Mouse (Mus musculus): ENCODE results near the gene Misp. TPM values are rescaled to one million over a fixed set of nuclear protein-coding genes. Genes with fewer than 3 reads are reported as not detected.

Misp gene
- polyA plus RNA-seq, 1 experiment from 2014 or later = 2.5 TPM

- no peak for ATAC-seq (ENCODE audit: insufficient number of reproducible peaks, insufficient read depth, low FRiP score, low TSS enrichment, low read depth)
- peak overlapping the region; percentile 99 for H3K4me3 ChIP-seq
- H3K27me3 ChIP-seq = no peaks in the 10 kb centered on the region
- peak overlapping the region; percentile 99 for H3K4me2 ChIP-seq
- peak overlapping the region; percentile 71 for H3K27ac ChIP-seq
- H3K9ac ChIP-seq = peak overlapping the region; percentile 99
- peaks cover 62% of the 10 kb centered on the region for H3K36me3 ChIP-seq
- H3K4me1 ChIP-seq = peaks cover 56% of the 10 kb centered on the region
- WGBS = 18% methylated on average over 4 of the region's 4 CpGs
- H3K9me3 ChIP-seq = no peaks in the 10 kb centered on the region
These were observed 36.6 kb downstream of the Misp start for GRCm38 (mm10) chr10:79857452-79857811.

DNA sequence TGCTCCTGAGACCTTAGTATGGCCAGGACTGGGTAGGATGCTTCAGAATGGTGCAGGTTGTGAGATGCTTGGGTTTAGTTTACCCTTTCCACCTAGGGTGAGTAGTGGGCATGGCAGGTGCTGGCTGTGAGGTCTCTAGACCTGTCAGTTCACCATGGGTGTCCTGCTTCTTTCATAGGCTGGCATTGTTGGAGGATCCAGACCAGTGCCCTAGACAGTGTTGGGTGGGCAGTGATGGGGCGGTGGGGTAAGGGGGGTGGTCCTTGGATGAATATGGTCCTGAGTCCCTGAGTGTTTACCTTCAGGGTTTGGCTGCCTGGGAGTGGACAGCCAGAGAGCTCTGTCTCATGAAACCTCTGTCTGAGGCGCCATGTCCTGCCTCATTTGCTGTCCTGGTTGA lies 37.1 kb downstream of the Misp start:
- peaks cover 66% of the 10 kb centered on the region for H3K36me3 ChIP-seq

GRCm38 (mm10) chr10:79858416-79859074 lies 37.8 kb downstream of the Misp start:
- H3K4me2 ChIP-seq = peak overlapping the region; percentile 99
- peak overlapping the region; percentile 99 for H3K9ac ChIP-seq
- H3K27me3 ChIP-seq = no peaks in the 10 kb centered on the region
- H3K36me3 ChIP-seq = peaks cover 73% of the 10 kb centered on the region
- H3K27ac ChIP-seq = peak overlapping the region; percentile 71
- no peaks in the 10 kb centered on the region for H3K9me3 ChIP-seq
- WGBS = 47% methylated on average over 17 of the region's 17 CpGs
- H3K4me1 ChIP-seq = peaks cover 52% of the 10 kb centered on the region
- peak overlapping the region; percentile 99 for H3K4me3 ChIP-seq
- no peak for ATAC-seq (ENCODE audit: insufficient number of reproducible peaks, insufficient read depth, low FRiP score, low TSS enrichment, low read depth)

More for the DNA sequence above, 37.1 kb downstream of the Misp start:
- WGBS = 88% methylated on average over 2 of the region's 2 CpGs
- Histone ChIP-seq H3K9me3 (no peaks in the 10 kb centered on the region), H3K27me3 (no peaks in the 10 kb centered on the region), H3K27ac (peak overlapping the region; percentile 71), H3K4me3 (peak overlapping the region; percentile 99), H3K4me1 (peaks cover 55% of the 10 kb centered on the region), H3K9ac (peak overlapping the region; percentile 99), H3K4me2 (peak overlapping the region; percentile 99)
- no peak for ATAC-seq (ENCODE audit: insufficient number of reproducible peaks, insufficient read depth, low FRiP score, low TSS enrichment, low read depth)

- Histone ChIP-seq H3K4me3 (no peak overlapping the region), H3K4me1 (peaks cover 52% of the 10 kb centered on the region), H3K4me2 (peak overlapping the region; percentile 99; the same call in 1 of the 2 replicates), H3K27me3 (no peaks in the 10 kb centered on the region), H3K9ac (no peak overlapping the region; the same call in 1 of the 2 replicates), H3K36me3 (peaks cover 77% of the 10 kb centered on the region), H3K27ac (peak overlapping the region; percentile 66; the same call in 1 of the 2 replicates), H3K9me3 (no peaks in the 10 kb centered on the region)
- no peak for ATAC-seq (ENCODE audit: insufficient number of reproducible peaks, insufficient read depth, low FRiP score, low TSS enrichment, low read depth)
- WGBS = 85% methylated on average over 11 of the region's 11 CpGs
These were observed 38.3 kb downstream of the Misp start for GRCm38 (mm10) chr10:79859116-79859515.

- no peak for ATAC-seq (ENCODE audit: insufficient number of reproducible peaks, insufficient read depth, low FRiP score, low TSS enrichment, low read depth)
- peaks cover 87% of the 10 kb centered on the region for H3K36me3 ChIP-seq
- no peak overlapping the region for H3K4me3 ChIP-seq
- H3K27ac ChIP-seq = 0 out of 2 replicates have a peak overlapping the region, but pooled peaks have one; percentile 23
- H3K9me3 ChIP-seq = no peaks in the 10 kb centered on the region
- H3K4me1 ChIP-seq = peaks cover 52% of the 10 kb centered on the region
- 88% methylated on average over 26 of the region's 26 CpGs for WGBS
- H3K27me3 ChIP-seq = no peaks in the 10 kb centered on the region
- H3K4me2 ChIP-seq = 0 out of 2 replicates have a peak overlapping the region, but pooled peaks have one; percentile 5
- no peak overlapping the region for H3K9ac ChIP-seq
These were observed 39.5 kb downstream of the Misp start for GRCm38 (mm10) chr10:79860079-79860911.

DNA sequence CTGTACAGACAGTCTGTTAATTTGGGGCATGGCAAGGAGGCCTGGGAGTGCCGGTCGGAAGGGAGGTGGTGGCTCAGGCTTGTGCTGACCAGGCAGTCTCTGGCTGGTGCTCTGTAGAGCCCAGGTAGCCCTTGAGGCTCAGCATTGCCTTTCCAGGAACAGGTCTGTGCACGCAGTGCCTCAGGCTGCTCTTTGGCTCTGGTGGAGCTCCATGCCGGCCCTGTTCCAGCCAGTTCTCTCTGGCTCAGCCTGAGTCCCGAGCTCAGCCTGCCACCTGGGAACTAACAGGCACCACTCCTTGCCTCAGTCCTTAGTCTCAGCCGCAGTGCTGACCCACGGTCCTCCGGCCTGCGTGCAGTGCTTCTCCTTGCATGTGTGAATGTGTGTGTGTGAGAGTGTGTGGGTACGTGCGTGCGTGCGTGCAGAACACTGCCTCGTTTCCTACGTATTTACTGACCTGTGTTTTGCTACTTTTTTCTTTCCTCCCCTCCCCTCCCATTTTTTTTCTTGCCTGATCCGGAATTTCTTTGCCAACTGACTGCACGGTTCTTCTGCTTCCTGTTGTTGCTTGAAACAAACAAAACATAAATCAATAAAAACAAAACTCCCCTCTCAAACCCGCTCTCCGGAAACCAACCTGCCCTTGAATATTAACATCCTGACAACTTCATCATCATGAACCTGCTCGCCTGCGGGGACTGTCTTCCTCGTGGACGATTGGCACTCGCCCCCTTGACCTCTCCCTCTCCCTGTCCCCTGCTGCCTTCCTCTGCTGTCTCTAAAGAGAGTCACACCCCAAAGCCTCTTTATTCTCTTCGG lies 40.6 kb downstream of the Misp start:
- H3K4me2 ChIP-seq = 0 out of 2 replicates have a peak overlapping the region, but pooled peaks have one; percentile 5
- peak overlapping the region; percentile 12; the same call in 1 of the 2 replicates for H3K27ac ChIP-seq
- H3K9me3 ChIP-seq = no peaks in the 10 kb centered on the region
- 75% methylated on average over 25 of the region's 25 CpGs for WGBS
- H3K36me3 ChIP-seq = peaks cover 96% of the 10 kb centered on the region
- H3K4me1 ChIP-seq = peaks cover 52% of the 10 kb centered on the region
- ATAC-seq (ENCODE audit: insufficient number of reproducible peaks, insufficient read depth, low FRiP score, low TSS enrichment, low read depth) = no peak
- no peaks in the 10 kb centered on the region for H3K27me3 ChIP-seq
- no peak overlapping the region for H3K9ac ChIP-seq
- no peak overlapping the region; the same call in 1 of the 2 replicates for H3K4me3 ChIP-seq

- WGBS = 84% methylated on average over 23 of the region's 23 CpGs
- Histone ChIP-seq H3K27ac (peak overlapping the region; percentile 12; the same call in 1 of the 2 replicates), H3K9ac (0 out of 2 replicates have a peak overlapping the region, but pooled peaks have one; percentile 40), H3K4me1 (peaks cover 44% of the 10 kb centered on the region), H3K4me3 (no peak overlapping the region), H3K9me3 (no peaks in the 10 kb centered on the region), H3K4me2 (no peak overlapping the region), H3K36me3 (peaks cover 96% of the 10 kb centered on the region), H3K27me3 (no peaks in the 10 kb centered on the region)
- ATAC-seq (ENCODE audit: insufficient number of reproducible peaks, insufficient read depth, low FRiP score, low TSS enrichment, low read depth) = no peak
These were observed 41.4 kb downstream of the Misp start for GRCm38 (mm10) chr10:79862049-79862788.

- WGBS = 62% methylated on average over 10 of the region's 10 CpGs
- H3K36me3 ChIP-seq = peaks cover 91% of the 10 kb centered on the region
These were observed 42.1 kb downstream of the Misp start for GRCm38 (mm10) chr10:79862925-79863324.

GRCm38 (mm10) chr10:79864351-79865188 lies 43.8 kb downstream of the Misp start:
- no peak for ATAC-seq (ENCODE audit: insufficient number of reproducible peaks, insufficient read depth, low FRiP score, low TSS enrichment, low read depth)
- Histone ChIP-seq H3K36me3 (peaks cover 87% of the 10 kb centered on the region), H3K27ac (peak overlapping the region; percentile 69; the same call in 1 of the 2 replicates), H3K27me3 (no peaks in the 10 kb centered on the region), H3K4me1 (peaks cover 21% of the 10 kb centered on the region), H3K9me3 (no peaks in the 10 kb centered on the region), H3K4me3 (no peak overlapping the region), H3K4me2 (no peak overlapping the region), H3K9ac (no peak overlapping the region)
- 46% methylated on average over 10 of the region's 10 CpGs for WGBS

More at GRCm38 (mm10) chr10:79862925-79863324, 42.1 kb downstream of the Misp start:
- Histone ChIP-seq H3K4me3 (no peak overlapping the region), H3K9ac (0 out of 2 replicates have a peak overlapping the region, but pooled peaks have one; percentile 40), H3K27me3 (no peaks in the 10 kb centered on the region), H3K27ac (peak overlapping the region; percentile 12; the same call in 1 of the 2 replicates), H3K4me1 (peaks cover 37% of the 10 kb centered on the region), H3K9me3 (no peaks in the 10 kb centered on the region), H3K4me2 (no peak overlapping the region)
- ATAC-seq (ENCODE audit: insufficient number of reproducible peaks, insufficient read depth, low FRiP score, low TSS enrichment, low read depth) = no peak

- 0 out of 2 replicates have a peak overlapping the region, but pooled peaks have one; percentile 1 for H3K4me3 ChIP-seq
- no peak overlapping the region; the same call in 1 of the 2 replicates for H3K9ac ChIP-seq
- 0 out of 2 replicates have a peak, but pooled peaks have one; percentile 11 for ATAC-seq (ENCODE audit: insufficient number of reproducible peaks, insufficient read depth, low FRiP score, low TSS enrichment, low read depth)
- H3K27me3 ChIP-seq = no peaks in the 10 kb centered on the region
- H3K27ac ChIP-seq = peak overlapping the region; percentile 69; the same call in 1 of the 2 replicates
- H3K9me3 ChIP-seq = no peaks in the 10 kb centered on the region
- no peak overlapping the region for H3K4me2 ChIP-seq
- 68% methylated on average over 12 of the region's 12 CpGs for WGBS
- peaks cover 19% of the 10 kb centered on the region for H3K4me1 ChIP-seq
- H3K36me3 ChIP-seq = peaks cover 86% of the 10 kb centered on the region
These were observed 44.4 kb downstream of the Misp start for GRCm38 (mm10) chr10:79865189-79865601.

Measured in embryonic facial prominence, embryonic 13.5 days (tissue).